Mouse (Mus musculus): ENCODE measurements around the gene Pde1b.
A peak's percentile ranks its signal among the peaks of the same experiment; 100 is the strongest.

The Pde1b gene

GRCm38 (mm10) chr15:103509317-103509716 lies 6.5 kb downstream of the Pde1b start:
- DNase-seq (ENCODE audit: low read depth, low spot score) = no peak

GRCm38 (mm10) chr15:103511652-103512051 lies 8.8 kb downstream of the Pde1b start:
- no peak for DNase-seq (ENCODE audit: low read depth, low spot score)

- no peak for DNase-seq (ENCODE audit: low read depth, low spot score)
Observed at GRCm38 (mm10) chr15:103513621-103514031, 10.8 kb downstream of the Pde1b start.

- DNase-seq (ENCODE audit: low read depth, low spot score) = peak; percentile 78
Observed at GRCm38 (mm10) chr15:103514119-103514518, 11.3 kb downstream of the Pde1b start.

GRCm38 (mm10) chr15:103514914-103515313 lies 12.1 kb downstream of the Pde1b start:
- no peak for DNase-seq (ENCODE audit: low read depth, low spot score)

GRCm38 (mm10) chr15:103518600-103519385 lies 16.0 kb downstream of the Pde1b start:
- no peak for DNase-seq (ENCODE audit: low read depth, low spot score)

- DNase-seq (ENCODE audit: low read depth, low spot score) = no peak
Observed at GRCm38 (mm10) chr15:103519386-103520378, 16.8 kb downstream of the Pde1b start.

GRCm38 (mm10) chr15:103522458-103523099 lies 19.7 kb downstream of the Pde1b start:
- DNase-seq (ENCODE audit: low read depth, low spot score) = no peak

- DNase-seq (ENCODE audit: low read depth, low spot score) = no peak
Observed at GRCm38 (mm10) chr15:103523156-103523555, 20.3 kb downstream of the Pde1b start.

GRCm38 (mm10) chr15:103530372-103530771 lies 27.5 kb downstream of the Pde1b start:
- DNase-seq (ENCODE audit: low read depth, low spot score) = peak; percentile 61

GRCm38 (mm10) chr15:103534054-103534620 lies 31.3 kb downstream of the Pde1b start:
- no peak for DNase-seq (ENCODE audit: low read depth, low spot score)

GRCm38 (mm10) chr15:103535030-103535429 lies 32.2 kb downstream of the Pde1b start:
- no peak for DNase-seq (ENCODE audit: low read depth, low spot score)

- DNase-seq (ENCODE audit: low read depth, low spot score) = no peak
Observed at GRCm38 (mm10) chr15:103535786-103536185, 33.0 kb downstream of the Pde1b start.

GRCm38 (mm10) chr15:103536456-103536855 lies 33.6 kb downstream of the Pde1b start:
- DNase-seq (ENCODE audit: low read depth, low spot score) = no peak

GRCm38 (mm10) chr15:103537011-103537821 lies 34.4 kb downstream of the Pde1b start:
- no peak for DNase-seq (ENCODE audit: low read depth, low spot score)

GRCm38 (mm10) chr15:103537822-103538213 lies 35.0 kb downstream of the Pde1b start, which contains the start of gene Ppp1r1a:
TSS of gene Ppp1r1a (minus strand) at chr15:103538003.
- no peak for DNase-seq (ENCODE audit: low read depth, low spot score)

- no peak for DNase-seq (ENCODE audit: low read depth, low spot score)
Observed at GRCm38 (mm10) chr15:103539259-103539658, 36.4 kb downstream of the Pde1b start.

- no peak for DNase-seq (ENCODE audit: low read depth, low spot score)
Observed at GRCm38 (mm10) chr15:103540646-103541045, 37.8 kb downstream of the Pde1b start.

GRCm38 (mm10) chr15:103542526-103542925 lies 39.7 kb downstream of the Pde1b start:
- no peak for DNase-seq (ENCODE audit: low read depth, low spot score)

- DNase-seq (ENCODE audit: low read depth, low spot score) = no peak
Observed at GRCm38 (mm10) chr15:103547983-103548382, 45.1 kb downstream of the Pde1b start.

GRCm38 (mm10) chr15:103549475-103549874 lies 46.6 kb downstream of the Pde1b start:
- no peak for DNase-seq (ENCODE audit: low read depth, low spot score)

All from embryo, embryonic 11.5 days (tissue).